Mouse (Mus musculus): ENCODE results near the gene Rpl9-ps6. TPM values are rescaled to one million over a fixed set of nuclear protein-coding genes. Genes with fewer than 3 reads are reported as not detected.

The Rpl9-ps6 gene
- polyA plus RNA-seq, 1 experiment from 2014 or later = 76.1 TPM

DNA sequence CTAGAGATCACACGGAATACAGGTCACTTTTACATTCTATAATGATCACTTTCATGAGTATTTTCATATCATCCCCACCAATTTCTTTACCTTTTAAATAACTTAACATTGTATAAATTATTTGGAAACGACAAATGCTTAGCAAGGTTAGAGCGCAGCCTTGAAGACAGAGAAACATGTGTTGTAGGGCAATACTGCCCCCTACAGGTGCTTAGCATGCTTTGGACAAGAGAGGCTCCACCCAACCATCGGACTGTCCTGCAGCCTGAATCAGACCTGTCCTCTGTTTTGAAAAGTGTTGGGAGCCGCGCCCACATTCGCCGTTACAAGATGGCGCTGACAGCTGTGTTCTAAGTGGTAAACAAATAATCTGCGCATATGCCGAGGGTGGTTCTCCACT lies 24.8 kb downstream of the Rpl9-ps6 start:
- no peak overlapping the region for H3K4me3 ChIP-seq (ENCODE audit: low read length)
- WGBS = 95% methylated on average over 9 of the region's 11 CpGs
- no peak overlapping the region for H3K27ac ChIP-seq (ENCODE audit: low read depth, low read length)
- H3K9ac ChIP-seq (ENCODE audit: low read depth, low read length) = no peak overlapping the region
- no peaks in the 10 kb centered on the region for H3K4me1 ChIP-seq (ENCODE audit: control insufficient read depth, insufficient read depth, low read depth, low read length)
- H3K4me2 ChIP-seq (ENCODE audit: low read length) = no peak overlapping the region
- H3K36me3 ChIP-seq (ENCODE audit: control insufficient read depth, insufficient read depth, low read length) = no peaks in the 10 kb centered on the region
- H3K9me3 ChIP-seq (ENCODE audit: control insufficient read depth, low read length) = no peaks in the 10 kb centered on the region
- ATAC-seq = no peak
- no peaks in the 10 kb centered on the region for H3K27me3 ChIP-seq (replicated peaks; ENCODE audit: control insufficient read depth, insufficient read depth, low read length)

DNA sequence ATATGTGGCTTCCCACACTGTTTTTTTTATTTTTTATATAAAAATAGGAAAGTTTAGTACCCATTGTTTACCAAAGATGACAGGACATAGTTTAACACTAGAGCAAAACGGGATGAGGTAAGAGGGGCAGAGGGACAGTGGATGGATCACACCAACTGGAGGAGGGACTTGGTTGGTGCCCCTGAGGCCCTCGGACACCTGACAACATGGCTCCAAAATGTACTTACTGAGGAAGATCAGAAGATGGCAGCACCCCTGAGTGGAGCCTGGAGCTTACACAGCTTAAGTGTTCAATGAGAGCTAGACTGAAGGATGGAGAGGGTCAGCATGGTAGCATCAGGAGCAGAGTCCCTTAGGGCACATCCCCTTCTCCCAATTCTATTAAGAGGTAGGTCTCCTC lies 27.0 kb downstream of the Rpl9-ps6 start:
- no peak overlapping the region for H3K4me3 ChIP-seq (ENCODE audit: low read length)
- no peaks in the 10 kb centered on the region for H3K9me3 ChIP-seq (ENCODE audit: control insufficient read depth, low read length)
- H3K4me2 ChIP-seq (ENCODE audit: low read length) = no peak overlapping the region
- no peak overlapping the region for H3K9ac ChIP-seq (ENCODE audit: low read depth, low read length)
- no peak overlapping the region for H3K27ac ChIP-seq (ENCODE audit: low read depth, low read length)
- no peak for ATAC-seq
- no peaks in the 10 kb centered on the region for H3K27me3 ChIP-seq (replicated peaks; ENCODE audit: control insufficient read depth, insufficient read depth, low read length)
- no peaks in the 10 kb centered on the region for H3K4me1 ChIP-seq (ENCODE audit: control insufficient read depth, insufficient read depth, low read depth, low read length)
- H3K36me3 ChIP-seq (ENCODE audit: control insufficient read depth, insufficient read depth, low read length) = no peaks in the 10 kb centered on the region
- 83% methylated on average over 2 of the region's 2 CpGs for WGBS

DNA sequence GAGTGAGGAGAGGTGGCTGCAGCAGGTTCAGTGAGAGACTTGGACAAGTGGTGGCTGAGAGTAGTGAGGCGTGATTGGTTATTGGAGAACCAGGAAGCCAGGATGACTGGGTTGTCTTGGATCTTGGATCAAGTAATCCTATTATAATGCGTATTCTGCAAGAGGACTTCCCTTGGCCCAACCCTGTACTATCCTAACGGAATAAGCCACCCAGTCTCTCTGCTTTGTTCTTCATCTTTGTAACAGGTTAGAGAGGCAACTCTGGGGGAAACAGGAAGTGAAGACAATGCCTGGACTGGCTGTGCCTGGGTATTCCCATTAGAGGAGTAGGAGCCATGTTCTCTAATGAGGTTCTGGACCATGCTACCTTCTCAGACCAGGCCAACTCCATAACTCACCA lies 40.5 kb downstream of the Rpl9-ps6 start:
- no peaks in the 10 kb centered on the region for H3K27me3 ChIP-seq (replicated peaks; ENCODE audit: control insufficient read depth, insufficient read depth, low read length)
- no peak overlapping the region for H3K4me2 ChIP-seq (ENCODE audit: low read length)
- ATAC-seq = no peak
- no peaks in the 10 kb centered on the region for H3K36me3 ChIP-seq (ENCODE audit: control insufficient read depth, insufficient read depth, low read length)
- no peaks in the 10 kb centered on the region for H3K9me3 ChIP-seq (ENCODE audit: control insufficient read depth, low read length)
- no peak overlapping the region for H3K4me3 ChIP-seq (ENCODE audit: low read length)
- no peaks in the 10 kb centered on the region for H3K4me1 ChIP-seq (ENCODE audit: control insufficient read depth, insufficient read depth, low read depth, low read length)
- 85% methylated on average over 3 of the region's 3 CpGs for WGBS
- no peak overlapping the region for H3K27ac ChIP-seq (ENCODE audit: low read depth, low read length)
- no peak overlapping the region for H3K9ac ChIP-seq (ENCODE audit: low read depth, low read length)

DNA sequence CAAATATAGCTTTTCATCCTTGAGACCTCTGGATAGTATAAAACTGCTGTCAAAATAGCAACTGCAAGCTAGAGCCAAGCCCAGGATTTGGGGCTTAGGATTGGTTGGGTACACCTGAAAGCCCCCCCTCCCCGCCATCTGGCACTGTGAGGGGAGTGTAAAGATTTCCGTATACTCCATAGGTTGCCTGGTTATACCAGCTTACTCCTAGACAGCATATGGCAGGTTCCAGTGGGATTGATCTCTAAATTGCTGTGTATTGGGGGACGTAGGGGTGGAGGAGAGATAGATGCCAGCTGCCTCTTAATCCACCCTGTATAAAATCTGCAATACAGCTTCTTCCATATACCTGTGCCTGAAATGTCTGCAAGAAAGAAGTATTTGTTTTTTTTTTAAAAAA lies 41.7 kb downstream of the Rpl9-ps6 start:
- no peak overlapping the region for H3K9ac ChIP-seq (ENCODE audit: low read depth, low read length)
- no peaks in the 10 kb centered on the region for H3K36me3 ChIP-seq (ENCODE audit: control insufficient read depth, insufficient read depth, low read length)

DNA sequence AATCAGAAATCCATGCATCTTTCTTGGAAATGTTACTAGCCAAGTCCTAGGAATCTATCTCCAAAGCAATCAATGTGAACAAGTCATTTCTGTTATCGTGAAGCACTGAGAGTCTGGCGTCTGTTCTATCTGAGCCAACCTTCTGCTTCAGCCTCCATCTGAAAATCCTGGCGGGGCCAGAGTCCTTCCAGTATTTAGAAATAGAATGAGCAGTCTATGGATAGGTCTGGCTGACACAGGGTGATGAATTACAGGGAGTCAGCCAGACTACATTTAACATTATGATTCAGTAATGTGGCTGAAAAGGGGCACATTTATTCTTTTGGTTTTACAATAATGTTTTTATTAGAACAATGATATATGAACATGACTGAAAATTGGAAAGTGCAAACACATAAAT lies 47.3 kb downstream of the Rpl9-ps6 start:
- no peaks in the 10 kb centered on the region for H3K9me3 ChIP-seq (ENCODE audit: control insufficient read depth, low read length)
- no peak overlapping the region for H3K4me3 ChIP-seq (ENCODE audit: low read length)
- H3K27me3 ChIP-seq (replicated peaks; ENCODE audit: control insufficient read depth, insufficient read depth, low read length) = no peaks in the 10 kb centered on the region
- WGBS = 67% methylated on average over 3 of the region's 3 CpGs
- no peaks in the 10 kb centered on the region for H3K4me1 ChIP-seq (ENCODE audit: control insufficient read depth, insufficient read depth, low read depth, low read length)
- H3K36me3 ChIP-seq (ENCODE audit: control insufficient read depth, insufficient read depth, low read length) = no peaks in the 10 kb centered on the region
- H3K9ac ChIP-seq (ENCODE audit: low read depth, low read length) = no peak overlapping the region
- no peak overlapping the region for H3K4me2 ChIP-seq (ENCODE audit: low read length)
- ATAC-seq = no peak
- H3K27ac ChIP-seq (ENCODE audit: low read depth, low read length) = no peak overlapping the region

More for the DNA sequence above, 41.7 kb downstream of the Rpl9-ps6 start:
- Histone ChIP-seq H3K4me1 (ENCODE audit: control insufficient read depth, insufficient read depth, low read depth, low read length) (no peaks in the 10 kb centered on the region), H3K27me3 (replicated peaks; ENCODE audit: control insufficient read depth, insufficient read depth, low read length) (no peaks in the 10 kb centered on the region), H3K4me2 (ENCODE audit: low read length) (no peak overlapping the region), H3K9me3 (ENCODE audit: control insufficient read depth, low read length) (no peaks in the 10 kb centered on the region), H3K27ac (ENCODE audit: low read depth, low read length) (no peak overlapping the region), H3K4me3 (ENCODE audit: low read length) (no peak overlapping the region)
- peak; percentile 69 for ATAC-seq
- 69% methylated on average over 3 of the region's 3 CpGs for WGBS

DNA sequence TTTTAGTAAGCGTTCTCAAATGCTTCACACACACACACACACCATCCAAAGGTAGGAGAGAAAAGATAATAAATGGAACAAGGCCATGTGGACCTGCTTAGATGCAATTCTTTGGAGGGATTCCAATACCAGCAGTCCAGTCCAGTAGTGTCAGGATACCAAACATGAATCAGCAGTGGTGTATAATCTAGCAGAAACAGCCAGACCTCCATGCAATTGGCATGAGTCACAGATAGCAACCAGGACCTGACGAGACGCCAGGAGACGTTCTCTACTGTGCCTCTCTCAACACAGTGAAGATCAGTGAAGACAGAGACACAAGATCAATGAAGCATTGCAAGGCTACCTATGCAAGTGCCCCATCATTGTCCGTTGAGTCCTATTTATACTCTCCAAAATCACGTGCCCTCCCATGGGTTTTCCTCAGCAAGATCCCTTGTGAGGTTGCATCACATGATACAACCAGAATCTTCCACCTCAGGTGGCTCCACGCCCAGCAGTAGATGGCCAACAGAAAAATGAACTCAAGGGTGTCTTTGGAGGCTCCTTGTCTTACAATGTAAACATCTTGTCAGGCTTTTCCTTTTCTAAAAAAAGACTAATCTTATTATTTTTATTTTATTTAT lies 49.6 kb downstream of the Rpl9-ps6 start:
- H3K4me3 ChIP-seq (ENCODE audit: low read length) = no peak overlapping the region
- ATAC-seq = no peak
- H3K9ac ChIP-seq (ENCODE audit: low read depth, low read length) = no peak overlapping the region
- WGBS = 95% methylated on average over 7 of the region's 7 CpGs
- H3K27ac ChIP-seq (ENCODE audit: low read depth, low read length) = no peak overlapping the region
- no peaks in the 10 kb centered on the region for H3K36me3 ChIP-seq (ENCODE audit: control insufficient read depth, insufficient read depth, low read length)
- no peak overlapping the region for H3K4me2 ChIP-seq (ENCODE audit: low read length)
- no peaks in the 10 kb centered on the region for H3K9me3 ChIP-seq (ENCODE audit: control insufficient read depth, low read length)
- no peaks in the 10 kb centered on the region for H3K4me1 ChIP-seq (ENCODE audit: control insufficient read depth, insufficient read depth, low read depth, low read length)
- H3K27me3 ChIP-seq (replicated peaks; ENCODE audit: control insufficient read depth, insufficient read depth, low read length) = no peaks in the 10 kb centered on the region

Other genes with a start within 250 kb of the Rpl9-ps6 start
- 21.7 and 22.9 TPM in 2 replicates for gene Sgms1, start 76.9 kb downstream of the Rpl9-ps6 start, polyA plus RNA-seq (2015; fragmentation: Nextera tagmentation; extraction: Ambion mirVana)
- 53.9 and 54.7 TPM in 2 replicates for gene Minpp1, start 19.2 kb upstream of the Rpl9-ps6 start, polyA plus RNA-seq (2015; fragmentation: Nextera tagmentation; extraction: Ambion mirVana)
- 1.7 and 2.3 TPM in 2 replicates for gene Papss2, start 129.2 kb upstream of the Rpl9-ps6 start, polyA plus RNA-seq (2015; fragmentation: Nextera tagmentation; extraction: Ambion mirVana)